Mouse (Mus musculus) embryonic stem cell, embryonic (primary cell): ENCODE data around the gene Sfxn2.

Experiments used
- CTCF ChIA-PET, 4 experiments: fragments of 300-600 bp in 2 of 4; fragments of 350-600 bp in 2 of 4; sonication (Branson Sonifier 250); formaldehyde crosslinking; loops; one replicate each; lab custom pipeline; 2022; ENCODE audit warnings: inconsistent platforms in 2 of 4; lab: Charles Lee
- POLR2A ChIA-PET, 4 experiments: fragments of 300-600 bp in 2 of 4; fragments of 350-600 bp in 2 of 4; sonication (Branson Sonifier 250); formaldehyde crosslinking; loops; one replicate each; lab custom pipeline; 2022; ENCODE audit warnings: antibody characterized with exemption in 4 of 4, inconsistent platforms in 1 of 4; lab: Charles Lee

Sfxn2 gene

GRCm38 (mm10) chr19:46599375-46600256, 26.5 kb downstream of the Sfxn2 start:
- ChIA-PET POLR2A (interaction anchor here in 3 of 4 experiments (0.6 to 7.2 kb wide), 50 partner anchors 7 to 525 kb away, joined by 3 to 43 read pairs (median 4); partner anchors contain the start of genes Arl3 (in 2 of the 3), As3mt (in 2 of the 3), Sfxn2 (in 2 of the 3) and Sufu (in 2 of the 3)), CTCF (interaction anchor here (0.6 to 4.5 kb wide), 14 partner anchors 8 to 203 kb away, joined by 3 to 27 read pairs (median 4); partner anchors contain the start of gene Sufu (in 1 of the 4))

DNA sequence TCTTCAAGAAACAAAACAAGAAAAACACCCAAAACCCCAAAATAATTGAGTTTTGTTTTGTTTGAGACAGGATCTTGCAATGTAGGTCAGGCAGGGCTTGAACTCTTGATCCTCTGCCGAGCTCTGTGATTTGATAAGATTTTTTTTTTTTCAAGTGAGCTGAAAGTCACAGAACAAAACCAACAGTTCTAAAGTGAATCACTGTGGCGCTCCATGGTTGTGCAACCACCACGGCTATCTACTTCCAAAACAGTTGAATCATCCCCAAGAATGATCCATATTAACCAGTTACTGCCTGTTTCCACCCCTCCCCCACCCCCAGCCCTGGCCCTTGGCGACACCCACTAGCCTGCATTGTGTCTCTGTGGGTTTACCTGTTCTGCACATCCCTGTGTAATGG, 27.2 kb downstream of the Sfxn2 start:
- CTCF ChIA-PET, result interaction anchor here (0.6 to 4.5 kb wide), 7 partner anchors 9 to 50 kb away, joined by 3 to 27 read pairs (median 6); no protein-coding TSS in a partner anchor
- POLR2A ChIA-PET, result interaction anchor here (0.6 to 7.2 kb wide), 22 partner anchors 8 to 606 kb away, joined by 3 to 43 read pairs (median 4); partner anchors contain the start of genes Arl3 (in 2 of the 4), Sfxn2 (in 2 of the 4), Cuedc2 (in 1 of the 4) and Sufu (in 1 of the 4)

- ChIA-PET POLR2A (interaction anchor here in 2 of 4 experiments (0.6 to 7.2 kb wide), 9 partner anchors 10 to 160 kb away, joined by 3 to 43 read pairs (median 4); partner anchors contain the start of genes Arl3 (in 2 of the 2), Sfxn2 (in 2 of the 2) and Cnnm2 (in 1 of the 2)), CTCF (interaction anchor here in 3 of 4 experiments (0.5 to 0.8 kb wide), 4 partner anchors 14 to 63 kb away, joined by 3 to 6 read pairs (median 4); no protein-coding TSS in a partner anchor)
These were observed 28.3 kb downstream of the Sfxn2 start for GRCm38 (mm10) chr19:46601491-46601890.

DNA sequence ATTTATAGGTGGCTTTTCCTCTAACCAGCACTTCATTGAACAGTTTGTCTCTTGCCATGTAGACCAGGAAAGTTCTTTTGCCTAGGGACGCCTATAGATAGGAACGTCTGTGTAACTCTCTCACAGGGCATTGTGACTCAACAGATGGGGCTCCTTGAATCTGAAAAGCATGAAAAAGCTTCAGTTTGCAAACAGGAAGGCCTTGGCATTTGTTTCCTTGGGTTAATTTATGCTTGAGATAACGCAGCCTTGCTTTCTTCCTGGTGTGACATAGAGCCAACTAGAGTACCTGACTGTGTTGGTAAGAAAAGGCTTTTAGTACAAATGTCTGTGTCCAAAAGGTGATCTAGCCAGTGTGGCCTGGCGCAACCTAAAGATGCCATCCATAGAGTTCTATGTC, 29.2 kb downstream of the Sfxn2 start:
- POLR2A ChIA-PET, result interaction anchor here in 1 of 4 experiments (1.0 to 1.5 kb wide), 2 partner anchors 9 to 21 kb away, joined by 3 to 6 read pairs; no protein-coding TSS in a partner anchor

DNA sequence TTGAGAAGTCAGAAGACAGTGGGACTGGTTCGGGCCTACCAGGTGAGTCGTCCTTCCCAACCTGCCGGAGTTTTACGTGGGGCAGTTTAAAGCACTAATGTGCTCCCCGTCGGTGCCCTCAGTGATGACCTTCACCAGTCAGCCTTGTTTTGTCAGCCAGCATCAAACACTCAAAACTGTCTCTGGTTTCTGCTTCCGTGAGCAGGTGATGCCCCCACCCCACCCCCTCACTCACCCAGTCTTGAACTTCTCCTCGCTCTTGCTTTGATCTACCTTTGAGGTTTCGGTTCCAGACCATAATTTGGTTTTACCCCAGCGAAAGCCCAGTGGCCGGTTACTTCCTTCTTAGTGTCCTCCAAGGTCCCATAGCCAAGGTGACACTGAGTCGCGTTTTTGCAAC, 33.6 kb downstream of the Sfxn2 start:
- POLR2A ChIA-PET, result interaction anchor here in 3 of 4 experiments (0.5 to 5.8 kb wide), 15 partner anchors 8 to 154 kb away, joined by 3 to 48 read pairs (median 5); partner anchors contain the start of genes Wbp1l (in 2 of the 3), Arl3 (in 1 of the 3) and Sfxn2 (in 1 of the 3)
- CTCF ChIA-PET, result interaction anchor here (0.6 to 2.3 kb wide), 17 partner anchors 8 to 471 kb away, joined by 3 to 10 read pairs (median 4); partner anchors contain the start of genes Sufu (in 1 of the 4) and Wbp1l (in 1 of the 4)

More for the DNA sequence above, 29.2 kb downstream of the Sfxn2 start:
- CTCF ChIA-PET, result interaction anchor here in 1 of 4 experiments (0.6 kb wide), 1 partner anchor 79 kb away, joined by 5 read pairs; no protein-coding TSS in a partner anchor

DNA sequence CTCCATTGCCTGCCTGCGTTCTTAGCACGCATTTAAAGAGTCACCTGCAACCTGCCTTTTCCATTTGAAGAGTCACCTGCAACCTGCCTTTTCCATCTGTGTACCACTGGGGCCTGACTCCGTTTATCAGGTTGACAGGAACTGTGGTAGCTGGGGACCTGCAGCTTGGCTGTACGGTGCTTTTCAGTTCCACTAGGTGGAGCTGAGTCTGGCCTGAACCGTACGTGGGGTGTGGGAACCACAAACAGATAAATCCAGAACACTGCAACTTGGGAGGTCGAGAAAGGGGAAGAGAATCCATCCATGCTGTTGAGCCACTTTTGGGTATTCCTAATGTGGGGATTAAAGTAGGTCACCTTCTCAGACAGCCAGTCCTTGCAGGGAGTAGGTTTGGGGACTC, 34.3 kb downstream of the Sfxn2 start:
- POLR2A ChIA-PET, result interaction anchor here in 3 of 4 experiments (0.5 to 5.8 kb wide), 25 partner anchors 7 to 409 kb away, joined by 3 to 48 read pairs (median 5); partner anchors contain the start of genes Arl3 (in 2 of the 3), Sfxn2 (in 2 of the 3) and Wbp1l (in 2 of the 3)
- CTCF ChIA-PET, result interaction anchor here (0.5 to 2.3 kb wide), 26 partner anchors 9 to 472 kb away, joined by 3 to 10 read pairs (median 4); partner anchors contain the start of genes Wbp1l (in 2 of the 4), As3mt (in 1 of the 4) and Sufu (in 1 of the 4)

GRCm38 (mm10) chr19:46608158-46608557, 35.0 kb downstream of the Sfxn2 start:
- ChIA-PET POLR2A (interaction anchor here in 2 of 4 experiments (1.0 to 5.8 kb wide), 17 partner anchors 8 to 228 kb away, joined by 3 to 48 read pairs (median 5); partner anchors contain the start of genes Wbp1l (in 2 of the 2), Arl3 (in 1 of the 2) and Sfxn2 (in 1 of the 2)), CTCF (interaction anchor here (1.1 to 2.3 kb wide), 10 partner anchors 8 to 212 kb away, joined by 3 to 10 read pairs (median 4); partner anchors contain the start of genes Sufu (in 1 of the 4) and Wbp1l (in 1 of the 4))

DNA sequence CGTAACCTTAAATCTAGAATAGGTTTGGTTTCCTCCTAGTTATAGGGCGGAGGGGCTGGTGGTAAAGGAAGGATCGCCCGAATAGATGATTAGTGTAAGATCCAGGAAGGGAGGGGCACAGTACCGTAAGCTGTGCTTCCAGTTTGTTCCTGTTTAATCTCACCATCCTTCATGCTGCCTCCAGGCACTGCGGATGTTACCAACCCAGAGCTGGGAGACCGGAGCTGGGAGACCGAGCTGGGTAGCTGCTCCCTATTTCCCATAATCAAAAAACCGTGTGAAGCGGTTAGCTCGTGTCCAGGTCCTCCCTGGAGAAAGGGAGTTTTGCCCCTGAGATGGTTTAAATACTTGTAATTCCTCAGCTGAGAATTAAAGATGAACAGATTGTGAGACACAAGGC, 43.2 kb downstream of the Sfxn2 start:
- ChIA-PET POLR2A (interaction anchor here in 3 of 4 experiments (0.6 to 10.2 kb wide), 12 partner anchors 7 to 467 kb away, joined by 3 to 48 read pairs (median 4); partner anchors contain the start of gene Wbp1l (in 2 of the 3)), CTCF (interaction anchor here (0.6 to 3.1 kb wide), 10 partner anchors 8 to 389 kb away, joined by 3 to 7 read pairs (median 3); partner anchors contain the start of gene Wbp1l (in 1 of the 4))

GRCm38 (mm10) chr19:46617361-46617760, 44.2 kb downstream of the Sfxn2 start:
- CTCF ChIA-PET, result interaction anchor here in 3 of 4 experiments (0.6 to 3.1 kb wide), 4 partner anchors 9 to 106 kb away, joined by 3 to 10 read pairs (median 6); no protein-coding TSS in a partner anchor

DNA sequence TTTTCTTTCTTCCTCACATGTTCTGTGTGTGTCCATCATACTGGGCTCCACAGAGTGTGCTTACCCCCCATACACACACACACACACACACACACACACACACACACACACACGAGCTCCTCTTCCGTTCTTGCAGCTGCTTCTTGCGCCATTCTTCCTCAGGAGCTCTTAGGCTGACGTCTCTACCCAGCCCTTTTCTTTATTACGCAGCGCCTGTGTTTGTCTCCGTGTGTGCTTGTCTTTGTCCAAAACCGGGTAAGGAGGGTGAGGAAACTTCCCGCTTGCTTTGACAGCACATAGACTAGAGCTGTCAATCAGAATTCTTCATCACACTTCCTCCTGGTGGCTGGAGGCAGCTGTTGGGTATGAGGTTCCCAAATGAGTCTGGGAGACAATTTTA, 45.2 kb downstream of the Sfxn2 start:
- POLR2A ChIA-PET, result interaction anchor here (0.6 to 10.2 kb wide), 16 partner anchors 9 to 183 kb away, joined by 3 to 48 read pairs (median 4); partner anchors contain the start of genes Wbp1l (in 2 of the 4), Arl3 (in 1 of the 4) and Sfxn2 (in 1 of the 4)

More at GRCm38 (mm10) chr19:46617361-46617760, 44.2 kb downstream of the Sfxn2 start:
- POLR2A ChIA-PET, result interaction anchor here in 3 of 4 experiments (0.6 to 10.2 kb wide), 9 partner anchors 8 to 859 kb away, joined by 3 to 48 read pairs (median 9); partner anchors contain the start of gene Wbp1l (in 2 of the 3)

DNA sequence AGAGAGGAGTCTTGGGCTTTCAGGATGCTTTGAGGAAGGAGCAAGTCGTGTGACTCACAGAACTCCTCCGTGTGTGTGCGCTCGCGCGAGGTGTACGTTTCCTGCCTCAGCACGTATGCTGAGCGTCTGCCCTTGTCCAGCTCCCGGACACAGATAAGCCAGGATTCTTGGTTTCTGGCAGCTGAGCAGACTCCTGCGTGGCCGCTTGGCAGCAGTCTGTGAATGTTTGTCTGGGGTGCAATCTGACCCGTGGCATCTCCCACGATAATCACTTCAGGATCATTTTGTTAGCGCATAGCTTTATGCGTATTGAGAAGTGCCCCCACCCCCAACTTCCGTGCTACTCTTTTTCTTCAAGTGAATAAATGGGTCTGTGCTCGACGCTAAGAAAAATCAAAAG, 45.8 kb downstream of the Sfxn2 start:
- CTCF ChIA-PET, result interaction anchor here in 3 of 4 experiments (0.6 to 1.3 kb wide), 4 partner anchors 19 to 34 kb away, joined by 3 to 6 read pairs (median 3); no protein-coding TSS in a partner anchor

More for the DNA sequence above, 45.2 kb downstream of the Sfxn2 start:
- CTCF ChIA-PET, result interaction anchor here in 3 of 4 experiments (0.6 to 3.1 kb wide), 5 partner anchors 10 to 544 kb away, joined by 3 to 7 read pairs (median 3); no protein-coding TSS in a partner anchor

GRCm38 (mm10) chr19:46619518-46619917, 46.4 kb downstream of the Sfxn2 start:
- CTCF ChIA-PET, result interaction anchor here in 3 of 4 experiments (0.6 to 0.9 kb wide), 3 partner anchors 12 to 34 kb away, joined by 3 to 6 read pairs (median 3); no protein-coding TSS in a partner anchor

More for the DNA sequence above, 45.8 kb downstream of the Sfxn2 start:
- POLR2A ChIA-PET, result interaction anchor here (0.6 to 10.2 kb wide), 16 partner anchors 9 to 183 kb away, joined by 3 to 48 read pairs (median 4); partner anchors contain the start of genes Wbp1l (in 2 of the 4), Arl3 (in 1 of the 4) and Sfxn2 (in 1 of the 4)

GRCm38 (mm10) chr19:46620016-46620808, 47.0 kb downstream of the Sfxn2 start:
- POLR2A ChIA-PET, result interaction anchor here in 2 of 4 experiments (0.6 to 10.2 kb wide), 8 partner anchors 9 to 352 kb away, joined by 3 to 48 read pairs (median 4); partner anchors contain the start of gene Wbp1l (in 1 of the 2)
- CTCF ChIA-PET, result interaction anchor here in 1 of 4 experiments (0.8 kb wide), 1 partner anchor 13 kb away, joined by 3 read pairs; no protein-coding TSS in a partner anchor

More at GRCm38 (mm10) chr19:46619518-46619917, 46.4 kb downstream of the Sfxn2 start:
- POLR2A ChIA-PET, result interaction anchor here in 3 of 4 experiments (0.6 to 10.2 kb wide), 11 partner anchors 10 to 119 kb away, joined by 3 to 48 read pairs (median 4); partner anchors contain the start of gene Wbp1l (in 1 of the 3)

DNA sequence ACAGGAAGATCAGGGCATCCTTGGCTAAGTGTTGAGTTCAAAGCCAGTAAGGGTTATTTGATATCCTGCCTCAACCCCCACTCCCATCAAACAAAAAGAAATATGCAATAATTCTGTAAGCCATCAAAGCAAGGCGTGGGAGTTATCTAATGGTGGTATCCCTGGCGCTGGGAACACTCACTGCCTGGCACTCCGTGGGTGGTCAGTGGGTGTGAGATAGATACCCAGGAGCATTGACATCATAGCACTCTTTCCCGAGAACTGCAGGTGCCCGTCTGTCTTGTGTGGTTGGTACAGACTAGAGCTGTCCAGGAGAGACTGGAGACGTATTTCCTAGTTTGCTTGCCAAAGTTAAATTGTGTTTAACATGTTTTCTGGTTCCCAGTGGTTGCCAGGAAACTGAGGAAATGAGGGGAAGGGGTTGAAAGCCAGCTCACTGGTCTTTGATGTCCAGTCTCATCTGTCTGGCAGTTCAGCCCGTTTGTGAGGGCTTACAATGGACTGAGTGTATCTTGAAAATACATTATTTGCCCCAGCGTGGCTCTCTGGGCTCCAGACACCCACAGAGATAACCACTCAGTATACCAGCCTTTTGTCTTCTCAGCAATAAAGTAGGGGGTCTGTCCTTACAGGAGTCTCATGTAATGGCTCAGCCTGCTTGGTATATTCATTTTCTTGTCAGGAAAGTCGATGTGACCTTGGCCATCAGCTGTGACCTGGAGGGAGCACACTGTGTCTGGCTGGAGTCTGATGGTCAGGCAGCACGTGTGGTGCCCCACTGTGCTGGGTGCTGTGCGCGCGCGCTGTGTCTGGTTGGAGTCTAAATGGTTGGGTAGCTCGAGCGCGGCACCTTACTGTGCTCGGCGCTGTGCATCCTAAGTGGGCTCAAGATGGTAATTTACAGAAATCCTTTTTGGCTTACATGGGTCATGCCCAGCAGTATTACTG, 48.3 kb downstream of the Sfxn2 start:
- ChIA-PET POLR2A (interaction anchor here in 3 of 4 experiments (0.5 to 10.2 kb wide), 14 partner anchors 9 to 533 kb away, joined by 3 to 48 read pairs (median 4); partner anchors contain the start of gene Borcs7 (in 2 of the 3)), CTCF (interaction anchor here in 3 of 4 experiments (0.5 to 1.1 kb wide), 5 partner anchors 12 to 1261 kb away, joined by 3 to 18 read pairs (median 4); no protein-coding TSS in a partner anchor)
